Mouse (Mus musculus) megakaryocyte, embryonic 14.5 days (primary cell): ENCODE results near the gene Asphd1. TPM values are rescaled to one million over a fixed set of nuclear protein-coding genes. Genes with fewer than 3 reads are reported as not detected.

Experiments
- H3K27me3 ChIP-seq: replicated peaks from 2 replicates; pipeline ENCODE3; 2012; ENCODE audit warnings: inconsistent platforms
- H3K36me3 ChIP-seq: replicated peaks from 2 replicates; pipeline ENCODE3; 2012; ENCODE audit warnings: low read length, inconsistent platforms, mixed read lengths
- H3K4me1 ChIP-seq: 2 replicates; pipeline ENCODE4 v1.6.1; 2012; ENCODE audit warnings: inconsistent platforms
- H3K4me3 ChIP-seq: replicated peaks from 2 replicates; pipeline ENCODE3; 2012; ENCODE audit warnings: moderate library complexity, mild to moderate bottlenecking, inconsistent platforms
- H3K9me3 ChIP-seq: 2 replicates; pipeline ENCODE4 v1.6.1; 2012; ENCODE audit warnings: inconsistent platforms
- FLI1 ChIP-seq: IDR thresholded peaks from 2 replicates; pipeline ENCODE4 v1.6.1; 2012; ENCODE audit warnings: low read length, inconsistent platforms, mixed read lengths
- GATA1 ChIP-seq: IDR thresholded peaks from 3 replicates; pipeline ENCODE4 v1.6.1; 2012; ENCODE audit warnings: mixed read lengths, low read length, inconsistent platforms, borderline replicate concordance
- polyA plus RNA-seq: library from polyadenylated mRNA; stranded (reverse); fragments of >175 nt; gene quantifications from 2 replicates; pipeline ENCODE4 v1.2.3, GENCODE M21; 2012; ENCODE audit warnings: low replicate concordance; ENCODE audit not compliant: insufficient read depth

Asphd1 gene
- polyA plus RNA-seq, 1 experiment: not detected

GRCm38 (mm10) chr7:126951741-126952140, 2.4 kb upstream of the Asphd1 start:
- Histone ChIP-seq H3K4me3 (no peak overlapping the region), H3K36me3 (peaks cover 11% of the 10 kb centered on the region), H3K27me3 (peaks cover 70% of the 10 kb centered on the region), H3K4me1 (peaks cover 30% of the 10 kb centered on the region), H3K9me3 (no peaks in the 10 kb centered on the region)
- TF ChIP-seq GATA1: no peak
- no peak for TF ChIP-seq FLI1

GRCm38 (mm10) chr7:126950647-126951615, 1.5 kb upstream of the Asphd1 start:
- Histone ChIP-seq H3K36me3 (peaks cover 19% of the 10 kb centered on the region), H3K4me1 (peaks cover 30% of the 10 kb centered on the region), H3K4me3 (no peak overlapping the region), H3K27me3 (peaks cover 66% of the 10 kb centered on the region), H3K9me3 (no peaks in the 10 kb centered on the region)
- TF ChIP-seq GATA1 (no peak), FLI1 (no peak)

- TF ChIP-seq GATA1 (no peak), FLI1 (no peak)
- Histone ChIP-seq H3K36me3 (peaks cover 25% of the 10 kb centered on the region), H3K4me1 (peaks cover 30% of the 10 kb centered on the region), H3K9me3 (no peaks in the 10 kb centered on the region), H3K4me3 (peak within 1 kb of the TSS; percentile 89), H3K27me3 (peaks cover 60% of the 10 kb centered on the region)
These were observed 638 bp upstream of the Asphd1 start, which contains the start of gene Sez6l2 for GRCm38 (mm10) chr7:126949793-126950646. Sez6l2 (plus strand) TSS chr7:126950563.

GRCm38 (mm10) chr7:126948626-126949025, 756 bp downstream of the Asphd1 start:
- H3K27me3 ChIP-seq: peaks cover 49% of the 10 kb centered on the region
- no peaks in the 10 kb centered on the region for H3K9me3 ChIP-seq
- H3K4me3 ChIP-seq: no peak overlapping the region
- H3K36me3 ChIP-seq: peaks cover 39% of the 10 kb centered on the region
- TF ChIP-seq FLI1 (no peak), GATA1 (no peak)
- peaks cover 30% of the 10 kb centered on the region for H3K4me1 ChIP-seq

DNA sequence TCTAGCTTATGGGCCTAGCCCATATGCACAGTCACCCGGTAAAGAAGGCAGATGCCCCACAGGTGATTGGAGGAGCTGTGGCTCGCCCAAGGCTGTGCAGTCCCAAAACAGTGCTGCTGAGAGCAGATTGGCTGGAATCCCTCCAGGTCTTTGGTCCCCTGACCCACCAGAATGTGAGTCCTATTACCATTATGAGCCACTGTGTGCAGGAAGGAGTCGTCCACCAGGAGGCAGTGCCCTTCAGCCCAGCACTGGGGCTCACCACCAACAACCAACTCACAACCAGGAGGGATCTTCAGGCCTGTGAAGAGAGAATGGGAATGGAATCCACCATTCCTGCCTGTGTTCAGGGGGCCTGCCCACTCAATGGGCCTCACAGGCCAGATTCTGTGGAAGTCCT, 2.9 kb downstream of the Asphd1 start:
- no peak overlapping the region for H3K4me3 ChIP-seq
- peaks cover 30% of the 10 kb centered on the region for H3K27me3 ChIP-seq
- H3K4me1 ChIP-seq: peaks cover 30% of the 10 kb centered on the region
- H3K9me3 ChIP-seq: no peaks in the 10 kb centered on the region
- TF ChIP-seq GATA1: no peak
- no peak for TF ChIP-seq FLI1
- peaks cover 60% of the 10 kb centered on the region for H3K36me3 ChIP-seq

DNA sequence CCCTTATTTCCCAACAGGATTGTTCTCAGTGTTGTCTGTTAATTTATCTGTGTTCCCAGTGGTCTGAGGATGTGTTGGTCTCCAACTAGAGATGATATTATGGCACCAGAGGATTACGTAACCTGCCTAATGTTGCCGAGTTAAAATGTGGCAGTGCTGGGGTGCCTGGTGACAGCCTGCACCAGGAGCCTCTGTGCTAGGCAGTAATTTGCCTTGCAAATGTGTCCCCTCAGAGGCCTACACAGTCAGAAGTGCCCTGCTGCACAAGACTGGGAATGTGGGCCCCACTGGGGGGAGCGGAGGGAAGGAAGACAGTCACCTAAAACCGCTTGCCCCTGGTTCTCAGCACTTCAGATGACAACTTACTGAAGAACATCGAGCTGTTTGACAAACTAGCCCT, 7.6 kb downstream of the Asphd1 start:
- H3K27me3 ChIP-seq: no peaks in the 10 kb centered on the region
- H3K9me3 ChIP-seq: no peaks in the 10 kb centered on the region
- H3K36me3 ChIP-seq: peaks cover 90% of the 10 kb centered on the region
- no peak overlapping the region for H3K4me3 ChIP-seq
- TF ChIP-seq GATA1: no peak
- TF ChIP-seq FLI1: no peak
- H3K4me1 ChIP-seq: peaks cover 23% of the 10 kb centered on the region

DNA sequence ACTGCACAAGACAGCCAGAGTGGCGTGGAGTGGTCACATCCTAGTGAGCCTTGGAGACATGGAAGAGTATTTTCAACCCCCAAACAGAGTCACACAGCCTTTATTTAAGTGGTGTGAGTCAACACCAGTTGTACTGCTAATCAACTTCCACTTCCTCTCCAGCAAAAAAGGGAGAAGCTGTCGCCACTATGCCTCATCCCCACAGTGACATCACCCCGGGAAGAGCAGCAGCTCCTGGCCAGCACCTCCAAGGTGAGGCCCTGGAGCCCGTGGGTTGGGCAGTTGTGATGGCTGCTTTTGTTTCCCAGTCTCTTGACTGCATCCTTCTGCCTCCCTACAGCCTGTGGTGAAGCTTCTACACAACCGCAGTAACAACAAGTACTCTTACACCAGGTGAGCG, 8.2 kb downstream of the Asphd1 start:
- H3K9me3 ChIP-seq: no peaks in the 10 kb centered on the region
- no peaks in the 10 kb centered on the region for H3K27me3 ChIP-seq
- peak overlapping the region; percentile 1 for H3K4me3 ChIP-seq
- peaks cover 90% of the 10 kb centered on the region for H3K36me3 ChIP-seq
- peaks cover 23% of the 10 kb centered on the region for H3K4me1 ChIP-seq
- TF ChIP-seq GATA1: no peak
- TF ChIP-seq FLI1: no peak

- Histone ChIP-seq H3K9me3 (no peaks in the 10 kb centered on the region), H3K4me1 (peaks cover 45% of the 10 kb centered on the region), H3K27me3 (no peaks in the 10 kb centered on the region), H3K4me3 (no peak overlapping the region), H3K36me3 (peaks cover 71% of the 10 kb centered on the region)
- TF ChIP-seq FLI1: no peak
- no peak for TF ChIP-seq GATA1
These were observed 16.7 kb downstream of the Asphd1 start for GRCm38 (mm10) chr7:126932652-126933051.

- Histone ChIP-seq H3K4me1 (peaks cover 74% of the 10 kb centered on the region), H3K36me3 (peaks cover 36% of the 10 kb centered on the region)
These were observed 20.3 kb downstream of the Asphd1 start for GRCm38 (mm10) chr7:126929046-126929445.

More at GRCm38 (mm10) chr7:126929046-126929445, 20.3 kb downstream of the Asphd1 start:
- peak overlapping the region; percentile 100 for H3K4me3 ChIP-seq
- H3K9me3 ChIP-seq: no peaks in the 10 kb centered on the region
- TF ChIP-seq GATA1: no peak
- no peak for TF ChIP-seq FLI1
- H3K27me3 ChIP-seq: no peaks in the 10 kb centered on the region
